Mouse (Mus musculus) liver, embryonic 12.5 days (tissue): Measurements from ENCODE around the gene Stk38l. TPM values are rescaled to one million over a fixed set of nuclear protein-coding genes. Genes with fewer than 3 reads are reported as not detected.
"Not testable (repeated sequence)": the region's sequence is repeated elsewhere in the genome, so short reads cannot be mapped to it uniquely, and the experiment has no call there.

Source experiments
- ATAC-seq: fragments of 200-750 bp; cut with Nextera tagmentation; 2 replicates; pipeline ENCODE4 v1.8.0; 2017; ENCODE audit warnings: moderate number of reproducible peaks, mild to moderate bottlenecking, moderate library complexity
- H3K27ac ChIP-seq: fragments of 300-500 bp; sonication (generic); 2 replicates; pipeline ENCODE4 v1.5.1; 2016; ENCODE audit warnings: mild to moderate bottlenecking
- H3K27me3 ChIP-seq: fragments of 300-500 bp; sonication (generic); replicated peaks from 2 replicates; pipeline ENCODE4 v1.6.1; 2016; ENCODE audit warnings: mild to moderate bottlenecking, moderate library complexity
- H3K36me3 ChIP-seq: fragments of 300-500 bp; sonication (generic); 2 replicates; pipeline ENCODE4 v1.6.1; 2016; ENCODE audit warnings: mild to moderate bottlenecking, moderate library complexity
- H3K4me1 ChIP-seq: fragments of 300-500 bp; sonication (generic); 2 replicates; pipeline ENCODE4 v1.6.1; 2016
- H3K4me2 ChIP-seq: fragments of 300-500 bp; sonication (generic); 2 replicates; pipeline ENCODE4 v1.6.1; 2016; ENCODE audit warnings: mild to moderate bottlenecking, moderate library complexity
- H3K4me3 ChIP-seq: fragments of 300-500 bp; sonication (generic); 2 replicates; pipeline ENCODE4 v1.5.1; 2016; ENCODE audit warnings: mild to moderate bottlenecking, moderate library complexity
- H3K9ac ChIP-seq: fragments of 300-500 bp; sonication (generic); 2 replicates; pipeline ENCODE4 v1.6.1; 2016; ENCODE audit warnings: mild to moderate bottlenecking, moderate library complexity
- H3K9me3 ChIP-seq: fragments of 300-500 bp; sonication (generic); replicated peaks from 2 replicates; pipeline ENCODE4 v1.6.1; 2016; ENCODE audit warnings: mild to moderate bottlenecking, moderate library complexity
- WGBS: fragments of 180-500 bp; shearing (Covaris S2); methylation state at CpG from one replicate; pipeline ENCODE4 v1.1.7; 2016; ENCODE audit not compliant: insufficient replicate concordance; 5-methylcytosine and 5-hydroxymethylcytosine counted together
- polyA plus RNA-seq: library from polyadenylated mRNA; unstranded; fragments of >200 nt; fragmentation: Nextera tagmentation; extraction: Ambion mirVana; gene quantifications from 2 replicates; pipeline ENCODE4 v1.2.1, GENCODE M21; 2016

Gene Stk38l
- polyA plus RNA-seq, 1 experiment from 2014 or later: 6.7 TPM

DNA sequence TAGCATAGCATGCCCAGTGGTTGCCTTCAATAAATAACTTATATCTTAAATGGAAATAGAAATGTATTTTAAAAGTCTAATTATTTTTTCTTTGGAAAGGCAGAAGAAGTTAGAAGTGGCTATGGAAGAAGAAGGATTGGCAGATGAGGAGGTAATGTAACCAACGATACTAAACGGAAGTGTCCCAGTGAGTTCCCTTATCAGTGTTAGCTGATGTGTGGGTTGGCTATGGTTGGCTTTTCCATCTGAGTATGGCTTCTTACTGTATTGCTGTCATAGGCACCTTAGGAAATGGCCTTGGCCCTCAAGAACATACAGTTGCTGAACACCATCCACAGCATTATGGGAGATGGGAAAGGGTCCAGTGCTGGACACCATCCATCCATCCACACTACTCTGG, 35.2 kb downstream of the Stk38l start:
- no peak overlapping the region for H3K4me2 ChIP-seq
- H3K36me3 ChIP-seq: no peaks in the 10 kb centered on the region
- no peak overlapping the region for H3K27ac ChIP-seq
- ATAC-seq: no peak
- H3K27me3 ChIP-seq: no peaks in the 10 kb centered on the region
- H3K4me1 ChIP-seq: peaks cover 9% of the 10 kb centered on the region
- no peak overlapping the region for H3K4me3 ChIP-seq
- 55% methylated on average over 2 of the region's 2 CpGs for WGBS
- no peak overlapping the region for H3K9ac ChIP-seq
- no peaks in the 10 kb centered on the region for H3K9me3 ChIP-seq

DNA sequence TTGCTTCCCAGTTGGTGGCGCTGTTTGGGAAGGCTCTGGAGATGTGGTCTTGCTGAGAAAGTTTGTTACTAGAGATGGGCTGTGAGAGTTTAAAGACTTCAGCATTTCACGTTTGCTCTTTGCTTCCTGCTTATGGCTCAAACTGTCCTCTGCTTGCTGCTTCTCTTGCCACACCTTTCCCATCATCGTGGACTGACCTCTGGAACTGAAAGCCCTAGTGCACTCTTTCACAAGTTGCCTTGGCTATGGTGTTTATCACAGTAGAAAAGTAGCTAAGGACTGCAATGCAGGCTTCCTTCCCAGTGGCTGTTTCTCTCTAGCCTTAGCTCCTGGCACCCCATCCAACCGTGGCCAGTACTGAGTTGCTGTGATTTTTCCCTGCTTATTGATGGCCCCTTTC, 35.9 kb downstream of the Stk38l start:
- Histone ChIP-seq H3K36me3 (no peaks in the 10 kb centered on the region), H3K4me3 (no peak overlapping the region), H3K27ac (no peak overlapping the region), H3K9me3 (no peaks in the 10 kb centered on the region), H3K4me1 (peaks cover 1% of the 10 kb centered on the region), H3K9ac (no peak overlapping the region), H3K4me2 (no peak overlapping the region), H3K27me3 (no peaks in the 10 kb centered on the region)
- ATAC-seq: no peak
- 65% methylated on average over 4 of the region's 4 CpGs for WGBS

GRCm38 (mm10) chr6:146762264-146762898, 37.6 kb downstream of the Stk38l start:
- no peak overlapping the region for H3K4me3 ChIP-seq
- no peak overlapping the region for H3K9ac ChIP-seq
- no peaks in the 10 kb centered on the region for H3K4me1 ChIP-seq
- H3K36me3 ChIP-seq: peaks cover 7% of the 10 kb centered on the region
- no peak overlapping the region for H3K4me2 ChIP-seq
- H3K27ac ChIP-seq: no peak overlapping the region
- 59% methylated on average over 5 of the region's 5 CpGs for WGBS
- ATAC-seq: no peak
- no peaks in the 10 kb centered on the region for H3K9me3 ChIP-seq
- H3K27me3 ChIP-seq: no peaks in the 10 kb centered on the region

DNA sequence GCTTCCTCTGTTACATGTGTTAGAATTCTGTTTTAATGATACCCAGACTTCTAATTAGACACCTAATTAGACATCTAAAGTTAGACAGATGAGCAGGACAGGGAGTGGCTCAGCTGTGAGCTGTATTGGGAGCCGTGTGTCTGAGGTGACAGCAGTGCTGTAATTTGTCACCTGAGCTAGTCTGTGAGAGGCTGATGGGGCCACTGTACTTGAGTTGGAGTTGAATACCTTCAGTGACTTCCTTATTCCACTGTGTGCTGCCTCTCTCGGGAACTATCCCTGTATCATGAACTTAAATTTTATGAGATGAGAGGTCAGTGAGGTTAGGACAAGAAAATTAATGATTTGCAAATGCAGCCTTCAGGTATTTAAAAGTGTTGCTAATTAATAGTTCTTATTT, 39.8 kb downstream of the Stk38l start:
- no peak overlapping the region for H3K9ac ChIP-seq
- H3K4me3 ChIP-seq: no peak overlapping the region
- no peaks in the 10 kb centered on the region for H3K27me3 ChIP-seq
- H3K4me1 ChIP-seq: no peaks in the 10 kb centered on the region
- 50% methylated on average over 2 of the region's 2 CpGs for WGBS
- no peak for ATAC-seq
- no peak overlapping the region for H3K27ac ChIP-seq
- H3K36me3 ChIP-seq: peaks cover 27% of the 10 kb centered on the region
- no peak overlapping the region for H3K4me2 ChIP-seq
- H3K9me3 ChIP-seq: no peaks in the 10 kb centered on the region

DNA sequence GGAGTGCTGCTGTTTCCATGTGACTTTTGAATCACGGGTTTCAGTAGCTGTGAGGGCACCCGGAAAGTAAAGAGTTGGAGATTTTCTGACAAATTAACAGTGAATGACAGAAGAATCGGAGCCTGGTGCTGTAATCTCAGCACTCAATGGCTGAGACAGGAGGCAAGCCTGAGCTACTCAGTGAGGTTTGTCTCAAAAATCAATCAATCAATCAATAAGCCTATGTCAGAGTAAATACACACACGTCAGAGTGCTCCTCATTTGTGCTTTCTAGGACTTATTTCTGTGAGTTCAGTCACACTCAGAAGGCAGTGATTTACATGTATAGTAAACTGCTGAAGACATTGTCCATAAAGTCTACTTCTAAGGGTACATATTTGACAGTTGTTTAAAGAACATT, 40.5 kb downstream of the Stk38l start:
- 81% methylated on average over 4 of the region's 4 CpGs for WGBS
- ATAC-seq: no peak

DNA sequence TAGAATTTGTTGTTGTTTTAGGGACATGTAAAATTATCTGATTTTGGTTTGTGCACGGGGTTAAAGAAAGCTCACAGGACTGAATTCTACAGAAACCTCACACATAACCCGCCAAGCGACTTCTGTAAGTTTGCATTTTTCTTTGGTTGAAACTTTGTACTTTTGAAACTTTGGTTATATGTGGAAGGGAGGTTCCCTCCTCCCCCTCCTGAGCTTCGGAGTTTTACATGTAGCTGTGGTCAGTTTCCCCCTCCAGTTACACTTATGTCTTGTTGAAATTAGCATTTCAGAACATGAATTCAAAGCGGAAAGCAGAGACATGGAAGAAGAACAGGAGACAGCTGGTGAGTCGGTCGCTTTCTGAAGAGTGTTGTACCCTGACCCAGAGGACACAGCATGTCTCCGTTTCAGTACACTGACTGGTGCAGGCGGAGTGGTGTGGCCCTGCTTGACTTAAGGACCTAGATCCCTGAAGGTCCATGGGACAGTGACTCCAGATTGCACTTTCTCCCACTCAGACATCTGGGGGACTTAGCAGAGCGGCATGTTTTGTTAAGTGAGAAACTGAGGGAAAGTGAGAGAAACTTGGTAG, 44.1 kb downstream of the Stk38l start:
- Histone ChIP-seq H3K4me2 (no peak overlapping the region), H3K27ac (no peak overlapping the region), H3K36me3 (peaks cover 54% of the 10 kb centered on the region), H3K4me1 (no peaks in the 10 kb centered on the region), H3K9ac (no peak overlapping the region), H3K4me3 (no peak overlapping the region), H3K27me3 (no peaks in the 10 kb centered on the region), H3K9me3 (no peaks in the 10 kb centered on the region)
- no peak for ATAC-seq
- 86% methylated on average over 10 of the region's 10 CpGs for WGBS

More for the DNA sequence above, 40.5 kb downstream of the Stk38l start:
- no peak overlapping the region for H3K27ac ChIP-seq
- H3K4me2 ChIP-seq: no peak overlapping the region
- peaks cover 32% of the 10 kb centered on the region for H3K36me3 ChIP-seq
- H3K9ac ChIP-seq: no peak overlapping the region
- H3K4me3 ChIP-seq: no peak overlapping the region
- H3K27me3 ChIP-seq: no peaks in the 10 kb centered on the region
- H3K9me3 ChIP-seq: no peaks in the 10 kb centered on the region
- no peaks in the 10 kb centered on the region for H3K4me1 ChIP-seq

- peaks cover 59% of the 10 kb centered on the region for H3K36me3 ChIP-seq
- H3K27ac ChIP-seq: no peak overlapping the region
- ATAC-seq: no peak
- no peaks in the 10 kb centered on the region for H3K4me1 ChIP-seq
- WGBS: 57% methylated on average over 6 of the region's 6 CpGs
- no peaks in the 10 kb centered on the region for H3K9me3 ChIP-seq
- H3K4me3 ChIP-seq: no peak overlapping the region
- no peaks in the 10 kb centered on the region for H3K27me3 ChIP-seq
- no peak overlapping the region for H3K9ac ChIP-seq
- H3K4me2 ChIP-seq: no peak overlapping the region
Observed at GRCm38 (mm10) chr6:146770005-146770745, 45.4 kb downstream of the Stk38l start.

- ATAC-seq: no peak
Observed at GRCm38 (mm10) chr6:146770808-146771207, 46.0 kb downstream of the Stk38l start.

DNA sequence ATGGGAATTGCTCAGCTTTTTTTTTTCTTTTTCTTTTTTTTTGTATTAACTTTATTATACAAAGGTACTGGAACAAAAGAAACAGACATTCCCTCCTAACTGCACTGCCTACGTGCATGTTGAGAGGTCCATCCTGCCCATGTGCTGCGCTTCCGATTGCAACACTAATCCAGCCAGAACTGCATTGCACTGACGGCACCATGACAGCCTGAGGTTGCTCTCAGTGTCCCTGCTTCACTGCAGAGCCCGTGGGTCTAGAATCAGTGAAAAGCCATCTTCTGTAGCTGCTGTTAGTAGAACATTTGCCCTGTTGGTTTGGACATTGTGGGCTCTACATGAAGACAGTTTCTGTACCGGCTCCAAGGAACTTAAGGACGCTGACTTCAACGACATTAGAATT, 51.1 kb downstream of the Stk38l start:
- H3K9me3 ChIP-seq: not testable (repeated sequence)

More at GRCm38 (mm10) chr6:146770808-146771207, 46.0 kb downstream of the Stk38l start:
- Histone ChIP-seq H3K4me2 (no peak overlapping the region), H3K36me3 (peaks cover 59% of the 10 kb centered on the region), H3K27me3 (no peaks in the 10 kb centered on the region), H3K9me3 (no peaks in the 10 kb centered on the region), H3K4me3 (no peak overlapping the region), H3K4me1 (no peaks in the 10 kb centered on the region), H3K27ac (no peak overlapping the region), H3K9ac (no peak overlapping the region)
- WGBS: 76% methylated on average over 5 of the region's 5 CpGs

GRCm38 (mm10) chr6:146776610-146777389, 52.0 kb downstream of the Stk38l start:
- no peak overlapping the region for H3K9ac ChIP-seq
- no peaks in the 10 kb centered on the region for H3K9me3 ChIP-seq
- peaks cover 13% of the 10 kb centered on the region for H3K4me1 ChIP-seq
- ATAC-seq: peak; percentile 71
- no peak overlapping the region for H3K4me3 ChIP-seq
- no peak overlapping the region for H3K27ac ChIP-seq
- WGBS: 8% methylated on average over 2 of the region's 2 CpGs
- H3K4me2 ChIP-seq: no peak overlapping the region
- H3K27me3 ChIP-seq: no peaks in the 10 kb centered on the region
- peaks cover 18% of the 10 kb centered on the region for H3K36me3 ChIP-seq

More for the DNA sequence above, 51.1 kb downstream of the Stk38l start:
- not testable (repeated sequence) for H3K27me3 ChIP-seq, H3K4me3 ChIP-seq, H3K9ac ChIP-seq, ATAC-seq, H3K4me2 ChIP-seq, H3K27ac ChIP-seq
- WGBS: 61% methylated on average over 8 of the region's 8 CpGs
- Histone ChIP-seq H3K4me1 (peaks cover 13% of the 10 kb centered on the region), H3K36me3 (peaks cover 25% of the 10 kb centered on the region)

- no peaks in the 10 kb centered on the region for H3K9me3 ChIP-seq
- no peak overlapping the region for H3K4me3 ChIP-seq
- H3K4me2 ChIP-seq: no peak overlapping the region
- peaks cover 13% of the 10 kb centered on the region for H3K4me1 ChIP-seq
- no peaks in the 10 kb centered on the region for H3K27me3 ChIP-seq
- H3K36me3 ChIP-seq: peaks cover 10% of the 10 kb centered on the region
- H3K9ac ChIP-seq: no peak overlapping the region
- 76% methylated on average over 3 of the region's 3 CpGs for WGBS
- ATAC-seq: no peak
- no peak overlapping the region for H3K27ac ChIP-seq
Observed at GRCm38 (mm10) chr6:146778055-146778454, 53.3 kb downstream of the Stk38l start.

DNA sequence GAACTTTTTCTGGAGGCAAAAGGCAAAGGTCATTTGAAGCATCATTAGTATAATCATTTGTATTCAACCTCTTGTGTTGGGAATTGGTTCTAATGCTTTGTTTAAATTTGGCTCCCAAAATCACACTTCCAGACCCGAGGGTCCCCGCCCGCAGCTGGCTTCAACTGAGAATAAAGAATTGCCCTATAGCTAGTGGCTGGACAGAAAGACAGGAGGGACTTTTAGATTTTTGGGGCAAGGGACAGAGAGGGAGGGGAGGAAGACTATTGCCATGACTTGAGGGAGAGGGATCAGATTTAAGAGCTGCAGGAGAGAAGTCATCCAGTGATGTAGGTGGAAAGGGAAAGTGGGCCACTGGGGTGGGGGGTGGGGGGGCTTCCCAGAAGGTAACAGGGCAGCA, 56.8 kb downstream of the Stk38l start:
- Histone ChIP-seq H3K9ac (no peak overlapping the region), H3K36me3 (no peaks in the 10 kb centered on the region), H3K4me2 (no peak overlapping the region), H3K4me3 (no peak overlapping the region), H3K27me3 (no peaks in the 10 kb centered on the region), H3K4me1 (peaks cover 10% of the 10 kb centered on the region), H3K9me3 (no peaks in the 10 kb centered on the region), H3K27ac (no peak overlapping the region)
- WGBS: 78% methylated on average over 3 of the region's 3 CpGs
- no peak for ATAC-seq
